Mouse (Mus musculus): Measurements from ENCODE around the gene Mdc1. TPM values are rescaled to one million over a fixed set of nuclear protein-coding genes. Genes with fewer than 3 reads are reported as not detected.
"Not testable (repeated sequence)": the region's sequence is repeated elsewhere in the genome, so short reads cannot be mapped to it uniquely, and the experiment has no call there.

The Mdc1 gene
- polyA plus RNA-seq, 1 experiment from 2014 or later, result 2.7 TPM

GRCm38 (mm10) chr17:35838122-35838544 is 3.2 kb upstream of the Mdc1 start, which contains the start of gene Tubb5:
Tubb5 (minus strand) TSS chr17:35838306.
- Histone ChIP-seq H3K4me3 (ENCODE audit: low read depth, low read length) (peak within 1 kb of the TSS; percentile 67), H3K4me2 (replicated peaks; ENCODE audit: low read depth) (peak within 1 kb of the TSS; percentile 80), H3K9me3 (ENCODE audit: control insufficient read depth) (no peaks in the 10 kb centered on the region), H3K9ac (ENCODE audit: low read depth, low read length) (peak within 1 kb of the TSS; percentile 68), H3K27me3 (replicated peaks; ENCODE audit: control insufficient read depth, insufficient read depth, low read length) (no peaks in the 10 kb centered on the region), H3K36me3 (ENCODE audit: control insufficient read depth, insufficient read depth) (peaks cover 24% of the 10 kb centered on the region), H3K4me1 (replicated peaks; ENCODE audit: control insufficient read depth, insufficient read depth, low read length) (no peaks in the 10 kb centered on the region), H3K27ac (ENCODE audit: low read depth, low read length) (peak within 1 kb of the TSS; percentile 76)
- WGBS, result under 1% methylated on average over 29 of the region's 29 CpGs
- ATAC-seq, result peak; percentile 63
- TF ChIP-seq CTCF (IDR thresholded peaks at IDR 0.05; ENCODE audit: low read depth), result no peak

GRCm38 (mm10) chr17:35838570-35838969 is 2.7 kb upstream of the Mdc1 start:
- Histone ChIP-seq H3K4me1 (replicated peaks; ENCODE audit: control insufficient read depth, insufficient read depth, low read length) (no peaks in the 10 kb centered on the region), H3K9me3 (ENCODE audit: control insufficient read depth) (no peaks in the 10 kb centered on the region), H3K4me2 (replicated peaks; ENCODE audit: low read depth) (peak overlapping the region; percentile 80), H3K27ac (ENCODE audit: low read depth, low read length) (no peak overlapping the region), H3K9ac (ENCODE audit: low read depth, low read length) (no peak overlapping the region), H3K4me3 (ENCODE audit: low read depth, low read length) (peak overlapping the region; percentile 67), H3K36me3 (ENCODE audit: control insufficient read depth, insufficient read depth) (peaks cover 20% of the 10 kb centered on the region; the same call in 1 of the 2 replicates), H3K27me3 (replicated peaks; ENCODE audit: control insufficient read depth, insufficient read depth, low read length) (no peaks in the 10 kb centered on the region)
- no peak for ATAC-seq
- WGBS, result 1% methylated on average over 5 of the region's 5 CpGs
- no peak for TF ChIP-seq CTCF (IDR thresholded peaks at IDR 0.05; ENCODE audit: low read depth)

GRCm38 (mm10) chr17:35839002-35839401 is 2.3 kb upstream of the Mdc1 start:
- not testable (repeated sequence) for H3K4me1 ChIP-seq (replicated peaks; ENCODE audit: control insufficient read depth, insufficient read depth, low read length); H3K9me3 ChIP-seq (ENCODE audit: control insufficient read depth); H3K27ac ChIP-seq (ENCODE audit: low read depth, low read length); H3K9ac ChIP-seq (ENCODE audit: low read depth, low read length); H3K27me3 ChIP-seq (replicated peaks; ENCODE audit: control insufficient read depth, insufficient read depth, low read length); ATAC-seq
- Histone ChIP-seq H3K4me3 (ENCODE audit: low read depth, low read length) (peak overlapping the region; percentile 67; the same call in 1 of the 2 replicates), H3K4me2 (replicated peaks; ENCODE audit: low read depth) (peak overlapping the region; percentile 80), H3K36me3 (ENCODE audit: control insufficient read depth, insufficient read depth) (peaks cover 19% of the 10 kb centered on the region; the same call in 1 of the 2 replicates)
- 51% methylated on average over 3 of the region's 3 CpGs for WGBS

- Histone ChIP-seq H3K4me1 (replicated peaks; ENCODE audit: control insufficient read depth, insufficient read depth, low read length) (no peaks in the 10 kb centered on the region), H3K4me3 (ENCODE audit: low read depth, low read length) (peak overlapping the region; percentile 53), H3K9me3 (ENCODE audit: control insufficient read depth) (no peaks in the 10 kb centered on the region), H3K4me2 (replicated peaks; ENCODE audit: low read depth) (peak overlapping the region; percentile 56), H3K27ac (ENCODE audit: low read depth, low read length) (peak overlapping the region; percentile 31; the same call in 1 of the 2 replicates), H3K9ac (ENCODE audit: low read depth, low read length) (peak overlapping the region; percentile 35; the same call in 1 of the 2 replicates), H3K27me3 (replicated peaks; ENCODE audit: control insufficient read depth, insufficient read depth, low read length) (no peaks in the 10 kb centered on the region), H3K36me3 (ENCODE audit: control insufficient read depth, insufficient read depth) (peaks cover 3% of the 10 kb centered on the region; the same call in 1 of the 2 replicates)
- TF ChIP-seq CTCF (IDR thresholded peaks at IDR 0.05; ENCODE audit: low read depth), result no peak
- 44% methylated on average over 14 of the region's 14 CpGs for WGBS
- no peak for ATAC-seq
Observed at GRCm38 (mm10) chr17:35840561-35840960, 754 bp upstream of the Mdc1 start.

- TF ChIP-seq CTCF (IDR thresholded peaks at IDR 0.05; ENCODE audit: low read depth), result no peak
- WGBS, result 13% methylated on average over 11 of the region's 11 CpGs
- Histone ChIP-seq H3K4me3 (ENCODE audit: low read depth, low read length) (peak overlapping the region; percentile 53), H3K4me1 (replicated peaks; ENCODE audit: control insufficient read depth, insufficient read depth, low read length) (no peaks in the 10 kb centered on the region), H3K9me3 (ENCODE audit: control insufficient read depth) (no peaks in the 10 kb centered on the region), H3K27ac (ENCODE audit: low read depth, low read length) (0 out of 2 replicates have a peak overlapping the region, but pooled peaks have one; percentile 29), H3K27me3 (replicated peaks; ENCODE audit: control insufficient read depth, insufficient read depth, low read length) (no peaks in the 10 kb centered on the region), H3K4me2 (replicated peaks; ENCODE audit: low read depth) (peak overlapping the region; percentile 62), H3K36me3 (ENCODE audit: control insufficient read depth, insufficient read depth) (peaks cover 11% of the 10 kb centered on the region), H3K9ac (ENCODE audit: low read depth, low read length) (peak overlapping the region; percentile 31)
- ATAC-seq, result no peak
Observed at GRCm38 (mm10) chr17:35842006-35842405, 691 bp downstream of the Mdc1 start.

GRCm38 (mm10) chr17:35843514-35843913 is 2.2 kb downstream of the Mdc1 start:
- Histone ChIP-seq H3K9me3 (ENCODE audit: control insufficient read depth) (no peaks in the 10 kb centered on the region), H3K27ac (ENCODE audit: low read depth, low read length) (no peak overlapping the region), H3K36me3 (ENCODE audit: control insufficient read depth, insufficient read depth) (peaks cover 26% of the 10 kb centered on the region), H3K4me1 (replicated peaks; ENCODE audit: control insufficient read depth, insufficient read depth, low read length) (no peaks in the 10 kb centered on the region), H3K4me3 (ENCODE audit: low read depth, low read length) (no peak overlapping the region), H3K4me2 (replicated peaks; ENCODE audit: low read depth) (no peak overlapping the region), H3K9ac (ENCODE audit: low read depth, low read length) (no peak overlapping the region), H3K27me3 (replicated peaks; ENCODE audit: control insufficient read depth, insufficient read depth, low read length) (no peaks in the 10 kb centered on the region)
- WGBS, result 96% methylated on average over 3 of the region's 3 CpGs
- TF ChIP-seq CTCF (IDR thresholded peaks at IDR 0.05; ENCODE audit: low read depth), result peak; percentile 47
- ATAC-seq, result no peak

All from intestine, postnatal 0 days (tissue).